Mouse (Mus musculus) retina, adult 2 months (tissue): ENCODE measurements at regions not wholly inside any gene's neighbourhood (a gene's known extent, or its start where the extent isn't known, plus 50 kb on each side); places are given as distances from the start of the nearest gene placed in this dataset.
A peak's percentile ranks its signal among the peaks of the same experiment; 100 is the strongest.

Source experiments
- DNase-seq: peaks from one replicate; pipeline ENCODE4 v3.0.0-alpha.2; 2012; ENCODE audit warnings: low read depth, low spot score

- no peak for DNase-seq
These were observed 1617.2 kb upstream of the Gulo start for GRCm38 (mm10) chr14:67626181-67626580.

GRCm38 (mm10) chr14:67623841-67624480 lies 1615.0 kb upstream of the Gulo start:
- no peak for DNase-seq

DNA sequence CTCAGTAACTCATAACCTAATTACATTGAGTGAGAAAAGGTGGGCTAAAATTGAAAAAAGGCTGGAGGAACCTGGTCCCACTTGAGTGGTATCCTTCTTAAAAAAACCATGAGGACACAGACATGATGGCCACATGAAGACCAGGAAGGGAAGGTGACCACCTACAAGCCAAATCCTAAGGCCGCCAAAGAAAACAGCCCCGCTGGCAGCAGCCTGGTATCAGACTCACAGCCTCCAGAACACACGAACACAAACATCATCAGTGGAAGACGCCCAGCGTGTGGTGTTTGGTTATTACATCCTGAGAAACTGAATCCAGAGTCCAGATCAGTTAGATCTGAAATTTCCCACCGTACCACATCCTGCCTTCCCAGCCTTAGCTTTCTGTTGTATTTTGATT lies 1613.9 kb upstream of the Gulo start:
- no peak for DNase-seq

DNA sequence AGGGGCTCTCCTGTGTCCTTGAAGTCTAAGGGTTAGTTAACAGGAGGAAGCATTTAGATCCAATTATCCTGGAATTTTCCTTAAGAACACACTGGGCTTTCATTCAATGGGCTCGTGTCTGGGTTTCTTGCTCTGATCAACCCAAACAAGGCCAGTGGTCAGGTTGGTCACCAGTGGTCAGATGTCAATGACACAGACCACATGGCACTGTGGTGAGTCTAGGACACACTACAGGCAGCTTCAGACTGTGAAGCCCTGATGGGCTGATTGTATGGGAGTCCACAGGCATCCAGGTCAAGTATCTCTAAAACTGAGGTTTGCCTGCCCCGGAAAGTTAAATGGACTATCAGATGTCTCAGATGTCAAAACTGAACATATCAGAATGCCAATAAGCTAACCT lies 1612.5 kb upstream of the Gulo start:
- DNase-seq = no peak

GRCm38 (mm10) chr14:67620854-67621476 lies 1612.0 kb upstream of the Gulo start:
- peak; percentile 11 for DNase-seq

DNA sequence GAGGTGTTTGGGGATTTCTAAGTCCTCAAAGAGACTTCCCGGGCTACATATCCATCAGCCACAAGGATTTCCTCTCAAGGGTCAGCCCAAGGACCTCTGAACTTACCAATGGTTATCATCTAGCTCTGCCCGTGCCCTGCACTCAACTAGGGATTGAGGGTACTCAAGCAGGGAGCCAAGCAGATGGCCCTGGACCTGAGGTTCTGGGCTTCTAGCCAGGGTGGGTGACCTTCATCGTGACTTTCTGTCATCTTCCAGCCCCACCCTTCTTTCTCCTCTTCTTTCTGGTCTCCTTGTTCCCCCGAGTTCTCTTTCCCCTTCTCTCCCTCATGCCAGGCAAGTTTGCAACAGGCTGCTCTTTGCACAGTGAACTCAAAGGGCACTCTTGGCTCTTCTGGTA lies 1610.6 kb upstream of the Gulo start:
- no peak for DNase-seq

DNA sequence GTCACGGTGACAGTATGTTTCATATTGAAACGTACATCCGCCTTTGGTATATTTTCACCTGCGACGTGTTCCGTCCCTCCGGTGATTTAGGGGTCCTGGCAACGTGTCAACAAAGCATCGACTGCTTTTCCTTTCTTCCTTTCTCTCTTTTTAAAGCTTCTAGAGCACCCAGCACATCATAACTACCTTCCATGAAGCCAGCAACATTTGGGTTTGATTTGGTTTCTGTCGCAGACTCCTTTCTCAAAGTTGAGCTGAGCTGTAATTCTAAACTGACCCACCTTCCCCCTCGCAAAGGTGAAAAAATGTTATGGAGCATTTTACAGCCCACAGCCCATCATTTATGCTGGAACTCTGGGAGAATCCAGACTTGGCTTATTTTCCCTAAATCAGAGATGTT lies 1605.4 kb upstream of the Gulo start:
- DNase-seq = no peak

GRCm38 (mm10) chr14:67613691-67614090 lies 1604.7 kb upstream of the Gulo start:
- DNase-seq = no peak

DNA sequence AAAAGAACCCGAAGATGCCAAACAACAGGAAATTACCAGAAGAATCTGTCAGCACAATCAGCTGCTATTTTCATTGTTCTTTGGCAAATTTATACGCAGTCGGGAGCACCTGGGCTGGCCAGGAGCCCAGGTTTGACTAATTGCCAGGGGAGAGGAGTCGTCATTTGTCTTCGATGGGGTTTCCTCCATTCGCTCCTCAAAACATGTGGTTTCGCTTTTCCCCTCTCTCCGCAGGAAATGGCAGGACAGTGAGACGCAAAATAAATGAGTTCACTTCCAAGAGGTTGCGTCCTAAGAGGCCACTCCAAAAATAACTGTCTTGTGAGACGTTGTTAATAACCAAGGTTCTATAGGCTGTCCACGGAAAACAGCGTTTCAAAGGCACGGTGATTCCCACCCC lies 1604.2 kb upstream of the Gulo start:
- no peak for DNase-seq

DNA sequence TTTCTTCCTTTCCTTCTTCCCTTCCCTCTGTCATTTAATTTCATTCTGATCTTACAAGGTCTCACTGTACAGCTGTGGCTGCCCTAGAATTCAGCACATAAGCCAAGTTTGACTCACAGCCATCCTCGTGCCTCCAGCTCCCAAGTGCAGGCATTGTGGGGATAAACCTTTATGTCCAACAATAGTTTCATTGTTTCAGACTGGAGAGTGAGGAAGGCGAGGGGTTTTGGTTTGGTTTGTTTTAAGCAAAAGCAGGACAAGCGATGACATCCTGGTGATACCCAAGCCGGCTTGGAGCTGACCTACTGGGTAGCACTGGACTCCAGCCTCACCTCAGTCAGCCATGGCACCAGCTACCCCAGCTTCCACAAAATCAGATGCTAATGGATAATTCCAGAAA lies 1603.5 kb upstream of the Gulo start:
- DNase-seq = no peak

- no peak for DNase-seq
These were observed 1599.3 kb upstream of the Gulo start for GRCm38 (mm10) chr14:67608262-67608661.

DNA sequence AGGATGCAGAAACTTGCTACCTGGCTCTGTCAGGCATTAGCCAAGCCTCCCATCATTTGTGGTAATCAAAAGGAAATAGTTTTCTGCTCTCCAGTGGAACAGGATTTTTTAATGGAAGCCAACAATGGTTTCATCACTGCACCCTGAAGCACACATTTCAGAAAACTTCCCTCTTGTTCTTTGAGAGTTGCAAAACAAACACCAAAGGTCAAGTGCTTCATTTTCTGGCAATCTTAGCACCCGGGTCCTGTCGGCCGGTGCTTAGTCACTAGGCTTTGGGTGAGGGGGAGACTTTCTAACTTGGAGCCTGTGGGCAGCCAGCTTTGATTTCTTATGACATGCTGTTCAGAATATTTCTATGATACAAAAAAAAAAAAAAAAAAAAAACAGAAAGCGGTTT lies 1594.0 kb upstream of the Gulo start:
- DNase-seq = no peak

- DNase-seq = no peak
These were observed 1590.7 kb upstream of the Gulo start for GRCm38 (mm10) chr14:67599734-67600133.

DNA sequence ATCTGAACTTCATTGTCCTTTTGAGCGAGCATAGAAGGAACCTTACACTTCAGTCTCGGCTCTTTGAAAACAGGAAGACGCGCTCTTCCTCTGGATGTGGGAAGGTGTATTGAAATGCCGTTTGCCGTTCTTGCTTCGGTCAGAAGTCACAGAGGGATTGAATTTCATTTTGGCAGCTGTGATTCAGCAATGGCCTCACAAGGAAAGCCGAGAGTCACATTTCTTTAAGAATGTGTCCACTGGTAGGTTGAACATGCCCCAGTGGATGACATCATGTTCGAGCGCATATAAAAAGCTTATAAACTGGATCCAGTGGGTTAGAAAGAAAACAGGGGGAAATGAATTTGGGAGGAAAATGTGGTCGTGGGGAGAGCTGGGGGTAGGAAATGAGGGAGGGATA lies 1579.6 kb upstream of the Gulo start:
- no peak for DNase-seq

GRCm38 (mm10) chr14:67584456-67585048 lies 1575.5 kb upstream of the Gulo start:
- DNase-seq = peak; percentile 9

GRCm38 (mm10) chr14:67582201-67582782 lies 1573.3 kb upstream of the Gulo start:
- DNase-seq = no peak

- no peak for DNase-seq
These were observed 1565.4 kb upstream of the Gulo start for GRCm38 (mm10) chr14:67574346-67574949.

- no peak for DNase-seq
These were observed 1564.5 kb upstream of the Gulo start for GRCm38 (mm10) chr14:67573451-67573995.

DNA sequence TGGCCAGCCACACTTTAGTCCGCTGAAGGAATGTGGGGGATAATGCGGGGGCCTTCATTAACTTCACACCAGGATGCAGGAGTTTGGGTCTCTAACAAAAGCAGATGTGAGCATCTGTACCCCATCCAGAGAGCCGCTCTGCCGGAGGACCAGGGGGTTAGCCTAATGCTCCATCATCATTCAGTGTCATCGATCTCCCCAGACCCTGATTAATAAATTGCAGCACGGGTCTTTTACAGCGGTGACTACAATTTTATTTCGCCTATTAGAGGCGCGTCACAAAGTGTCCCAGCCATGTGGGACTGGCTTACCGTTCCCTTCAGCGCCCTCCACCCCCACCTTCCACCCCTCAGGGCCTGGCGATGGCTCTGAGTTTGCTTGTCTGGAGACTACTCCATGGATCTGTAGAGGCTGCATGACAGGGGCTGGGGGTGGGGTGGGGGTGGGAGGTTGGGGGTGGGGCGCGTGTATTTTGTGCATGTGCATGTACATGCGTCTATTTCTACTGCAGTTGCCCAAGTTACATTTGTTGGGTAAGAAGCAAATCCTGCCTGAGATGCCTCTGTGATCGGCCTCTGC lies 1560.8 kb upstream of the Gulo start:
- DNase-seq = no peak

- no peak for DNase-seq
These were observed 1560.1 kb upstream of the Gulo start for GRCm38 (mm10) chr14:67568896-67569743.

- DNase-seq = no peak
These were observed 1545.9 kb upstream of the Gulo start for GRCm38 (mm10) chr14:67554897-67555296.
